In the genomic region with DNA sequence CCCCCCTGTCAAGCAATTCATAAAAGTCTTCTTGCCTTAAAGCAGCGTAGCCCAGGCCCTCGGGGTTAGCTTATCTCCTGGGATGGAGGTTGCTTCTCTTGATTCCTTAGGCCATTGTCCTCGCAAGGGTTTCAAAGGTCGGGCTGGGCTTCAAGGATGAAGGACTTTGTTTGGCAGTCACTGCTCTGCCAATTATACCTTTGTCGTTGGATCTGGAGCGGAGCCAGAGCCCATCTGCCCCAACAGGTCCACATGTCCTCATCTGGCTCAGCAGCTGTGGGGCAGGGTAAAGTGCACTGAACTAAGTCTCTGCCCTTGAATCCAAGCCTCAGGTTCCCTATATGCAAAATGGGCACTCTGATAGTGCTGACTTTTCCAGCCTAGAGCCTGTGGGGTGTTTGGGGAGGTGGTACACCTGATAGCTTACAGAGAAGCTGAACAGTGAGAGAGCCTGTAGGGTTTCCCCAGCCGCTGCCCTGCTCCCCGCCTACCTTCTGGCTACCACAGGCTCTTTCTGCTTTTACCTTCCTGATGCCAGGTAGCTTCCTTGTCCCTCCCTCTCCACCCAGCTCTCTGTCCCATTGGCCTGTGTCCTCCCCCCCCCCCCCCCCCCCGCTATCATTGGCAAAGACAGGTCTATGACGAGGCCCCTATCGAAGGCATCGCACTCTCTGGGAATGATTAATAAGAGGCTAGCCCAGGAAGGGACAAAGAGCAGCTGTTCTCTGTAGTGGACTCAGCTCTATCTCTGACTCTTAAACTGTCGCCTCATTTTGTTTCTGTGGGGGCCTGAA, we compare ENCODE assay signal across 9 mouse cellular contexts. TPM values are rescaled to one million over a fixed set of nuclear protein-coding genes. Genes with fewer than 3 reads are reported as not detected.
A peak's percentile ranks its signal among the peaks of the same experiment; 100 is the strongest.
DNase-seq lines count a peak whose midpoint lies in the region; ATAC-seq and TF ChIP-seq lines count a peak whose summit lies in the region.
"Had no signal": no experiment of that assay in that cellular context is flagged by ENCODE, and none has a peak within 500 bp of the region (broad histone marks: within the 10 kb centered on the region; RNA-seq: fewer than 3 reads in every experiment).

No protein-coding gene starts in this region.

- H3K27me3 ChIP-seq in forebrain, embryonic 12.5 days = no peaks in the 10 kb centered on the region
- H3K27me3 ChIP-seq in kidney, embryonic 16.5 days (ENCODE audit: insufficient read depth, low read length) = no peaks in the 10 kb centered on the region
- no peaks in the 10 kb centered on the region for H3K27me3 ChIP-seq in midbrain, embryonic 16.5 days (ENCODE audit: control insufficient read depth, insufficient read depth, low read depth, low read length)

- peak overlapping the region; percentile 44 for H3K9ac ChIP-seq in forebrain, embryonic 12.5 days
- H3K9ac ChIP-seq in kidney, embryonic 16.5 days (replicated peaks; ENCODE audit: low read length) = peak overlapping the region; percentile 41
- H3K9ac ChIP-seq in midbrain, embryonic 16.5 days (ENCODE audit: low read depth, low read length) = peak overlapping the region; percentile 37

- H3K36me3 ChIP-seq in forebrain, embryonic 12.5 days (replicated peaks) = peaks cover 46% of the 10 kb centered on the region
- H3K36me3 ChIP-seq in kidney, embryonic 16.5 days (ENCODE audit: insufficient read depth, low read length) = peaks cover 34% of the 10 kb centered on the region
- H3K36me3 ChIP-seq in midbrain, embryonic 16.5 days (ENCODE audit: control insufficient read depth, insufficient read depth, low read length) = peaks cover 16% of the 10 kb centered on the region; the same call in 1 of the 2 replicates

- peak; percentile 10 for DNase-seq in gastrocnemius, adult 2 months
- no peak for DNase-seq in gastrocnemius, adult 18-20 months (ENCODE audit: low spot score)
- DNase-seq in thymus, postnatal 14 days = no peak
- DNase-seq in frontal cortex, postnatal 25 days (ENCODE audit: low spot score in 2 of 2) = no peak
- DNase-seq in lung, adult 18-20 months = no peak

- ATAC-seq in forebrain, embryonic 12.5 days (ENCODE audit: low FRiP score) = peak; percentile 36
- peak; percentile 46 for ATAC-seq in kidney, embryonic 16.5 days (ENCODE audit: low FRiP score, low TSS enrichment)
- ATAC-seq in midbrain, embryonic 16.5 days = peak; percentile 6; the same call in 1 of the 2 replicates

- H3K4me3 ChIP-seq in gastrocnemius, adult 2 months = no peak overlapping the region
- H3K4me3 ChIP-seq in forebrain, embryonic 12.5 days (replicated peaks) = peak overlapping the region; percentile 15; the same call in 1 of the 2 replicates
- 0 out of 2 replicates have a peak overlapping the region, but pooled peaks have one; percentile 2 for H3K4me3 ChIP-seq in kidney, embryonic 16.5 days (ENCODE audit: low read length)
- H3K4me3 ChIP-seq in midbrain, embryonic 16.5 days (ENCODE audit: low read depth, low read length) = no peak overlapping the region

- WGBS in forebrain, embryonic 12.5 days = 24% methylated on average over 12 of the region's 13 CpGs
- WGBS in kidney, embryonic 16.5 days = 44% methylated on average over 11 of the region's 13 CpGs
- 17% methylated on average over 12 of the region's 13 CpGs for WGBS in midbrain, embryonic 16.5 days

- H3K4me1 ChIP-seq in forebrain, embryonic 12.5 days = peaks cover 96% of the 10 kb centered on the region
- H3K4me1 ChIP-seq in kidney, embryonic 16.5 days (ENCODE audit: insufficient read depth, low read length) = peaks cover 99% of the 10 kb centered on the region
- H3K4me1 ChIP-seq in midbrain, embryonic 16.5 days (ENCODE audit: control insufficient read depth, insufficient read depth, low read length) = peaks cover 50% of the 10 kb centered on the region

- H3K4me2 ChIP-seq in forebrain, embryonic 12.5 days = peak overlapping the region; percentile 49
- H3K4me2 ChIP-seq in kidney, embryonic 16.5 days (replicated peaks; ENCODE audit: low read depth, low read length) = peak overlapping the region; percentile 35
- H3K4me2 ChIP-seq in midbrain, embryonic 16.5 days (ENCODE audit: low read length) = peak overlapping the region; percentile 50

- no peak overlapping the region for H3K27ac ChIP-seq in gastrocnemius, adult 2 months
- peak overlapping the region; percentile 93 for H3K27ac ChIP-seq in forebrain, embryonic 12.5 days
- H3K27ac ChIP-seq in kidney, embryonic 16.5 days (ENCODE audit: low read length) = peak overlapping the region; percentile 90
- H3K27ac ChIP-seq in midbrain, embryonic 16.5 days (ENCODE audit: low read length) = peak overlapping the region; percentile 93

- no peak for TF ChIP-seq CTCF in gastrocnemius, adult 2 months (IDR thresholded peaks at IDR 0.05)

- H3K9me3 ChIP-seq in forebrain, embryonic 12.5 days = no peaks in the 10 kb centered on the region
- no peaks in the 10 kb centered on the region for H3K9me3 ChIP-seq in kidney, embryonic 16.5 days (ENCODE audit: low read length)
- H3K9me3 ChIP-seq in midbrain, embryonic 16.5 days (replicated peaks; ENCODE audit: control insufficient read depth, low read length, poor library complexity, severe bottlenecking) = no peaks in the 10 kb centered on the region

- intact Hi-C loops in gastrocnemius, adult 2 months (cut with DNase I) = no loop called here

RNA-seq across cellular contexts. Expression of gene Lasp1, which starts 13.0 kb away (rescaled TPM):
- 10 to 100 TPM; 10.0 to 16.8 TPM for total RNA-seq in gastrocnemius, adult 2 months (2021)
- total RNA-seq in gastrocnemius, adult 18-20 months (2021) = 10 to 100 TPM; 10.0 to 19.2 TPM
- 103 and 109 TPM in 2 replicates for polyA plus RNA-seq in forebrain, embryonic 12.5 days (2016; fragmentation: Nextera tagmentation; extraction: Ambion mirVana)
- polyA plus RNA-seq in kidney, embryonic 16.5 days (2015; fragmentation: Nextera tagmentation; extraction: Ambion mirVana) = 133 TPM in 2 replicates
- polyA plus RNA-seq in midbrain, embryonic 16.5 days (2015; fragmentation: Nextera tagmentation; extraction: Ambion mirVana) = 194 and 202 TPM in 2 replicates

RNA-seq across cellular contexts. Expression of gene B230217C12Rik, which starts 28.8 kb away (rescaled TPM):
- under 1 TPM; 0.23 to 0.50 TPM for total RNA-seq in gastrocnemius, adult 2 months (2021)
- total RNA-seq in gastrocnemius, adult 18-20 months (2021) = under 1 TPM; 0.19 to 0.34 TPM
- polyA plus RNA-seq in forebrain, embryonic 12.5 days (2016; fragmentation: Nextera tagmentation; extraction: Ambion mirVana) = 15.1 and 17.0 TPM in 2 replicates
- 4.3 and 6.7 TPM in 2 replicates for polyA plus RNA-seq in kidney, embryonic 16.5 days (2015; fragmentation: Nextera tagmentation; extraction: Ambion mirVana)
- 36.7 and 43.8 TPM in 2 replicates for polyA plus RNA-seq in midbrain, embryonic 16.5 days (2015; fragmentation: Nextera tagmentation; extraction: Ambion mirVana)

RNA-seq across cellular contexts. Expression of gene Rpl23, which starts 29.5 kb away (rescaled TPM):
- total RNA-seq in gastrocnemius, adult 2 months (2021) = 100 to 1,000 TPM; 385 to 521 TPM
- 100 to 1,000 TPM; 426 to 450 TPM for total RNA-seq in gastrocnemius, adult 18-20 months (2021)
- 392 and 426 TPM in 2 replicates for polyA plus RNA-seq in forebrain, embryonic 12.5 days (2016; fragmentation: Nextera tagmentation; extraction: Ambion mirVana)
- polyA plus RNA-seq in kidney, embryonic 16.5 days (2015; fragmentation: Nextera tagmentation; extraction: Ambion mirVana) = 428 and 460 TPM in 2 replicates
- polyA plus RNA-seq in midbrain, embryonic 16.5 days (2015; fragmentation: Nextera tagmentation; extraction: Ambion mirVana) = 267 and 286 TPM in 2 replicates

RNA-seq across cellular contexts. Expression of gene 1700001P01Rik, which starts 36.0 kb away (rescaled TPM):
- under 1 TPM; 0.39 to 0.56 TPM for total RNA-seq in gastrocnemius, adult 2 months (2021)
- not detected for total RNA-seq in gastrocnemius, adult 18-20 months (2021)
- 0.55 and 1.0 TPM in 2 replicates for polyA plus RNA-seq in forebrain, embryonic 12.5 days (2016; fragmentation: Nextera tagmentation; extraction: Ambion mirVana)
- polyA plus RNA-seq in kidney, embryonic 16.5 days (2015; fragmentation: Nextera tagmentation; extraction: Ambion mirVana) = 0.27 and 0.31 TPM in 2 replicates
- 0.74 TPM in 1 of 2 replicates, not detected in the other for polyA plus RNA-seq in midbrain, embryonic 16.5 days (2015; fragmentation: Nextera tagmentation; extraction: Ambion mirVana)
- polyA plus RNA-seq: heart, postnatal 0 days had no signal

RNA-seq across cellular contexts. Expression of gene Cwc25, which starts 45.4 kb away (rescaled TPM):
- total RNA-seq in gastrocnemius, adult 2 months (2021) = 1 to 10 TPM; 6.2 to 6.5 TPM
- 1 to 10 TPM; 5.2 to 5.9 TPM for total RNA-seq in gastrocnemius, adult 18-20 months (2021)
- 21.5 and 22.4 TPM in 2 replicates for polyA plus RNA-seq in forebrain, embryonic 12.5 days (2016; fragmentation: Nextera tagmentation; extraction: Ambion mirVana)
- polyA plus RNA-seq in kidney, embryonic 16.5 days (2015; fragmentation: Nextera tagmentation; extraction: Ambion mirVana) = 15.1 and 18.4 TPM in 2 replicates
- 15.9 and 17.2 TPM in 2 replicates for polyA plus RNA-seq in midbrain, embryonic 16.5 days (2015; fragmentation: Nextera tagmentation; extraction: Ambion mirVana)

Comparison
In these comparisons a context has a peak if more than half of its experiments do, and no peak if none do; other contexts are left out.
1. H3K4me3 ChIP-seq: peak in forebrain, embryonic 12.5 days (single experiment) and kidney, embryonic 16.5 days (single experiment); none in gastrocnemius, adult 2 months (single experiment) and midbrain, embryonic 16.5 days (single experiment).
2. Peak in every context shown above with its lines, with median percentiles within 50 percentile points of each other: ATAC-seq, H3K4me2 ChIP-seq and H3K9ac ChIP-seq.